Mouse (Mus musculus): ENCODE measurements around the gene Qprt. TPM values are rescaled to one million over a fixed set of nuclear protein-coding genes. Genes with fewer than 3 reads are reported as not detected.

Gene Qprt
- polyA plus RNA-seq, 1 experiment from 2014 or later, result 2.4 TPM

- no peak overlapping the region for H3K27ac ChIP-seq
- no peaks in the 10 kb centered on the region for H3K9me3 ChIP-seq
- H3K9ac ChIP-seq, result no peak overlapping the region
- H3K4me3 ChIP-seq, result no peak overlapping the region
- 96% methylated on average over 5 of the region's 5 CpGs for WGBS
- ATAC-seq (ENCODE audit: insufficient number of reproducible peaks, insufficient read depth, low FRiP score, low TSS enrichment), result no peak
- H3K4me1 ChIP-seq, result no peaks in the 10 kb centered on the region
- H3K27me3 ChIP-seq, result no peaks in the 10 kb centered on the region
- H3K4me2 ChIP-seq (replicated peaks), result no peak overlapping the region
- no peaks in the 10 kb centered on the region for H3K36me3 ChIP-seq
These were observed 45.8 kb downstream of the Qprt start for GRCm38 (mm10) chr7:127076188-127076587.

DNA sequence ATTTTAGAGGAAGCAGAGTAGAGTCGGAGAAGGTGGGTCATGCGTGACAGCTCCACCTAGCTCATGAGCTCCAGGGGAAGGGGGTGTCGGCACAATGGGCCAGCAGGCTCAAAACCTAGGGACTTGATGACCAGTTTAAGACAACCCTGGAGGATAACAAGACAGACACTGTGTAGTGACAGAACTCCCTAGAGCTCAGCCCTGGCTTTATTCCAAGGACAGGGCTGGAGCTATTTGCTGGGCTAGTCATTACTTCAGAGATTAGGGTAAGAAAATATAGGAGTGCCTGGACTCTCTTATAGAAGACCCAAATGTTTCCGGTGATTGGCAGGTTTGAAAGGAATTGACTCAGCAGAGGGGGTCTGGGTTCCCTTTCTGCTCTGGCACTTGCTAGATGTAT is 48.8 kb downstream of the Qprt start:
- WGBS, result 81% methylated on average over 4 of the region's 4 CpGs
- no peaks in the 10 kb centered on the region for H3K36me3 ChIP-seq

GRCm38 (mm10) chr7:127070871-127071413 is 51.1 kb downstream of the Qprt start:
- no peak overlapping the region for H3K27ac ChIP-seq
- no peaks in the 10 kb centered on the region for H3K4me1 ChIP-seq
- no peak overlapping the region for H3K4me3 ChIP-seq
- no peaks in the 10 kb centered on the region for H3K36me3 ChIP-seq
- no peak overlapping the region for H3K9ac ChIP-seq
- WGBS, result 70% methylated on average over 4 of the region's 4 CpGs
- no peak for ATAC-seq (ENCODE audit: insufficient number of reproducible peaks, insufficient read depth, low FRiP score, low TSS enrichment)
- H3K9me3 ChIP-seq, result no peaks in the 10 kb centered on the region
- H3K27me3 ChIP-seq, result no peaks in the 10 kb centered on the region
- no peak overlapping the region for H3K4me2 ChIP-seq (replicated peaks)

More for the DNA sequence above, 48.8 kb downstream of the Qprt start:
- Histone ChIP-seq H3K4me3 (no peak overlapping the region), H3K4me2 (replicated peaks) (no peak overlapping the region), H3K27ac (no peak overlapping the region), H3K27me3 (no peaks in the 10 kb centered on the region), H3K9ac (no peak overlapping the region), H3K9me3 (no peaks in the 10 kb centered on the region), H3K4me1 (no peaks in the 10 kb centered on the region)
- ATAC-seq (ENCODE audit: insufficient number of reproducible peaks, insufficient read depth, low FRiP score, low TSS enrichment), result no peak

DNA sequence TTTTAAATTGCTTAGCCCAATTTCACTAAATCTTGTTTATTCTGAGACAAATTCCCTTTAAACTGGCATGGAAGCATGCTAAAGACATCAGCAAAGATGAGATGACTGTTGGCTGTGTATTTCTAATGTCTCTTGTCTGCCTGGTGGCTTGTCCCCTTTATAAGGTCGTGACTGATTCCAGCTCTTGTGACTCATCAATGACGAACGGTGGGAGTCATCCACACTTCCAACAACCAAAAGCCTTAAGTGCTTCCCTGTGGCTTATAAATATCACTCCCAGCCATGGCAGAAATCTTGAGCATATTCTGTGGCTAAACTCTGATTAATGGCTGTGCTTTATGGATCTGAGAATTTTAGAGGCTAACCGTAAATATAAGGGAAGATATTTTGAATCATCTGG is 55.7 kb downstream of the Qprt start:
- H3K4me2 ChIP-seq (replicated peaks), result no peak overlapping the region
- H3K4me3 ChIP-seq, result no peak overlapping the region
- H3K4me1 ChIP-seq, result no peaks in the 10 kb centered on the region
- 78% methylated on average over 4 of the region's 4 CpGs for WGBS
- ATAC-seq (ENCODE audit: insufficient number of reproducible peaks, insufficient read depth, low FRiP score, low TSS enrichment), result no peak
- no peak overlapping the region for H3K27ac ChIP-seq
- H3K9me3 ChIP-seq, result no peaks in the 10 kb centered on the region
- no peaks in the 10 kb centered on the region for H3K36me3 ChIP-seq
- H3K27me3 ChIP-seq, result no peaks in the 10 kb centered on the region
- no peak overlapping the region for H3K9ac ChIP-seq

DNA sequence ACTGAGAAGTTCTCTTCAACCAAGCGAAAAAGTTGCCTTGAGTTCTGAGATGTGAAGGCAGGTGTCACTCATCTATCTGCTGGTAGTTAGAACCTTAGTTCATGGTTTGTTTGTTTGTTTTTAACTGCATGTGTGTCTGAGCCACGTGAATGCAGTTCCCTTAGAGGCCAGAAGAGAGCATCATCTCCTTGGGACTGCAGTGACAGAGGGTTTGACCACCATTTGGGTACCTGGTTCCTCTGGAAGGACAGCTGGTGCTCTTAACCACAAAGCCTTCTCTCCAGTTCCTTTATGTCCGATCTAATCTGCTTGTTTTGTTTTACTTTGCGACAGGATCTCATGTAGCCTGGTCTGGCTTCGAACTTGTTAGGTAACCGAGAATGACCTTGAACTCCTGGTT is 56.5 kb downstream of the Qprt start:
- WGBS, result 86% methylated on average over 6 of the region's 6 CpGs
- Histone ChIP-seq H3K4me3 (no peak overlapping the region), H3K9ac (no peak overlapping the region), H3K4me1 (no peaks in the 10 kb centered on the region), H3K36me3 (no peaks in the 10 kb centered on the region), H3K27ac (no peak overlapping the region), H3K9me3 (no peaks in the 10 kb centered on the region), H3K27me3 (no peaks in the 10 kb centered on the region), H3K4me2 (replicated peaks) (no peak overlapping the region)
- no peak for ATAC-seq (ENCODE audit: insufficient number of reproducible peaks, insufficient read depth, low FRiP score, low TSS enrichment)

Other genes starting within 250 kb of the Qprt start
- gene Taok2, start 237.5 kb downstream of the Qprt start, polyA plus RNA-seq (2016; fragmentation: Nextera tagmentation; extraction: Ambion mirVana), result 57.7 and 61.3 TPM in 2 replicates
- gene Tmem219, start 199.3 kb downstream of the Qprt start, polyA plus RNA-seq (2016; fragmentation: Nextera tagmentation; extraction: Ambion mirVana), result 18.6 and 22.2 TPM in 2 replicates
- 20.6 and 25.0 TPM in 2 replicates for gene Kctd13, start 193.3 kb downstream of the Qprt start, polyA plus RNA-seq (2016; fragmentation: Nextera tagmentation; extraction: Ambion mirVana)
- gene Asphd1, start 172.6 kb downstream of the Qprt start, polyA plus RNA-seq (2016; fragmentation: Nextera tagmentation; extraction: Ambion mirVana), result 0.55 and 0.77 TPM in 2 replicates
- gene Sez6l2, start 171.7 kb downstream of the Qprt start, polyA plus RNA-seq (2016; fragmentation: Nextera tagmentation; extraction: Ambion mirVana), result 0.97 and 1.8 TPM in 2 replicates
- 88.0 and 94.0 TPM in 2 replicates for gene Cdipt, start 146.3 kb downstream of the Qprt start, polyA plus RNA-seq (2016; fragmentation: Nextera tagmentation; extraction: Ambion mirVana)
- 0.53 and 1.6 TPM in 2 replicates for gene Cdiptos, start 146.1 kb downstream of the Qprt start, polyA plus RNA-seq (2016; fragmentation: Nextera tagmentation; extraction: Ambion mirVana)
- gene Mvp, start 107.6 kb downstream of the Qprt start, polyA plus RNA-seq (2016; fragmentation: Nextera tagmentation; extraction: Ambion mirVana), result 5.6 and 7.1 TPM in 2 replicates
- gene Pagr1b, start 105.7 kb downstream of the Qprt start, polyA plus RNA-seq (2016; fragmentation: Nextera tagmentation; extraction: Ambion mirVana), result 0.37 TPM in 1 of 2 replicates, not detected in the other
- gene Pagr1a, start 104.9 kb downstream of the Qprt start, polyA plus RNA-seq (2016; fragmentation: Nextera tagmentation; extraction: Ambion mirVana), result 51.4 and 76.7 TPM in 2 replicates
- gene Gm42742, start 101.1 kb downstream of the Qprt start, polyA plus RNA-seq (2016; fragmentation: Nextera tagmentation; extraction: Ambion mirVana), result 59.3 and 77.8 TPM in 2 replicates
- 8.9 and 9.6 TPM in 2 replicates for gene Prrt2, start 101.0 kb downstream of the Qprt start, polyA plus RNA-seq (2016; fragmentation: Nextera tagmentation; extraction: Ambion mirVana)
- 118 and 122 TPM in 2 replicates for gene Maz, start 95.2 kb downstream of the Qprt start, polyA plus RNA-seq (2016; fragmentation: Nextera tagmentation; extraction: Ambion mirVana)
- 136 and 141 TPM in 2 replicates for gene Kif22, start 79.8 kb downstream of the Qprt start, polyA plus RNA-seq (2016; fragmentation: Nextera tagmentation; extraction: Ambion mirVana)
- not detected in 2 replicates for gene Zg16, start 34.9 kb downstream of the Qprt start, polyA plus RNA-seq (2016; fragmentation: Nextera tagmentation; extraction: Ambion mirVana)
- gene AI467606, start 30.9 kb downstream of the Qprt start, polyA plus RNA-seq (2016; fragmentation: Nextera tagmentation; extraction: Ambion mirVana), result 1.3 and 1.5 TPM in 2 replicates
- 0.13 TPM in 1 of 2 replicates, not detected in the other for gene Spn, start 15.6 kb upstream of the Qprt start, polyA plus RNA-seq (2016; fragmentation: Nextera tagmentation; extraction: Ambion mirVana)
- 73.7 and 82.5 TPM in 2 replicates for gene Cd2bp2, start 73.8 kb upstream of the Qprt start, polyA plus RNA-seq (2016; fragmentation: Nextera tagmentation; extraction: Ambion mirVana)
- 41.1 and 43.4 TPM in 2 replicates for gene Tbc1d10b, start 86.2 kb upstream of the Qprt start, polyA plus RNA-seq (2016; fragmentation: Nextera tagmentation; extraction: Ambion mirVana)
- gene Mylpf, start 86.7 kb upstream of the Qprt start, polyA plus RNA-seq (2016; fragmentation: Nextera tagmentation; extraction: Ambion mirVana), result 65.2 and 79.2 TPM in 2 replicates
- 63.2 and 63.3 TPM in 2 replicates for gene Zfp553, start 110.8 kb upstream of the Qprt start, polyA plus RNA-seq (2016; fragmentation: Nextera tagmentation; extraction: Ambion mirVana)
- gene Sept1, start 110.9 kb upstream of the Qprt start, polyA plus RNA-seq (2016; fragmentation: Nextera tagmentation; extraction: Ambion mirVana), result 34.0 and 39.7 TPM in 2 replicates
- gene Zfp771, start 122.0 kb upstream of the Qprt start, polyA plus RNA-seq (2016; fragmentation: Nextera tagmentation; extraction: Ambion mirVana), result 82.9 and 89.3 TPM in 2 replicates
- 196 and 203 TPM in 2 replicates for gene Dctpp1, start 138.5 kb upstream of the Qprt start, polyA plus RNA-seq (2016; fragmentation: Nextera tagmentation; extraction: Ambion mirVana)
- gene Sephs2, start 151.8 kb upstream of the Qprt start, polyA plus RNA-seq (2016; fragmentation: Nextera tagmentation; extraction: Ambion mirVana), result 80.1 and 80.4 TPM in 2 replicates
- gene Itgal, start 174.0 kb upstream of the Qprt start, polyA plus RNA-seq (2016; fragmentation: Nextera tagmentation; extraction: Ambion mirVana), result 0.88 and 0.91 TPM in 2 replicates
- gene Zfp768, start 223.4 kb upstream of the Qprt start, polyA plus RNA-seq (2016; fragmentation: Nextera tagmentation; extraction: Ambion mirVana), result 22.3 and 22.5 TPM in 2 replicates

All from embryonic facial prominence, embryonic 12.5 days (tissue).